Mouse (Mus musculus) kidney, embryonic 16.5 days (tissue): ENCODE data around the gene Cnot6. TPM values are rescaled to one million over a fixed set of nuclear protein-coding genes. Genes with fewer than 3 reads are reported as not detected.
A peak's percentile ranks its signal among the peaks of the same experiment; 100 is the strongest.

Source experiments
- ATAC-seq: fragments of 200-750 bp; cut with Nextera tagmentation; 2 replicates; pipeline ENCODE4 v1.8.0; 2017; ENCODE audit warnings: moderate TSS enrichment; ENCODE audit not compliant: low FRiP score, low TSS enrichment
- H3K27ac ChIP-seq: fragments of 300-500 bp; sonication (generic); 2 replicates; pipeline ENCODE4 v1.5.1; 2014; ENCODE audit warnings: low read length
- H3K27me3 ChIP-seq: fragments of 300-500 bp; sonication (generic); 2 replicates; pipeline ENCODE4 v1.6.1; 2014; ENCODE audit warnings: low read length, control low read depth, mixed read lengths; ENCODE audit not compliant: insufficient read depth
- H3K36me3 ChIP-seq: fragments of 300-500 bp; sonication (generic); 2 replicates; pipeline ENCODE4 v1.6.1; 2014; ENCODE audit warnings: low read length, control low read depth, mixed read lengths; ENCODE audit not compliant: insufficient read depth
- H3K4me1 ChIP-seq: fragments of 300-500 bp; sonication (generic); 2 replicates; pipeline ENCODE4 v1.6.1; 2014; ENCODE audit warnings: low read length, control low read depth, mixed read lengths; ENCODE audit not compliant: insufficient read depth
- H3K4me2 ChIP-seq: fragments of 300-500 bp; sonication (generic); replicated peaks from 2 replicates; pipeline ENCODE4 v1.6.1; 2014; ENCODE audit warnings: low read depth, low read length
- H3K4me3 ChIP-seq: fragments of 300-500 bp; sonication (generic); 2 replicates; pipeline ENCODE4 v1.5.1; 2014; ENCODE audit warnings: mild to moderate bottlenecking, low read length
- H3K9ac ChIP-seq: fragments of 300-500 bp; sonication (generic); replicated peaks from 2 replicates; pipeline ENCODE4 v1.6.1; 2014; ENCODE audit warnings: low read length
- H3K9me3 ChIP-seq: fragments of 300-500 bp; sonication (generic); 2 replicates; pipeline ENCODE4 v1.6.1; 2016; ENCODE audit warnings: low read length, control low read depth
- WGBS: fragments of 180-500 bp; shearing (Covaris S2); extraction: QIAGEN DNeasy Blood & Tissue Kit; methylation state at CpG from one replicate; pipeline ENCODE4 v1.1.7; 2014; 5-methylcytosine and 5-hydroxymethylcytosine counted together
- polyA plus RNA-seq: library from polyadenylated mRNA; unstranded; fragments of >200 nt; fragmentation: Nextera tagmentation; extraction: Ambion mirVana; gene quantifications from 2 replicates; pipeline ENCODE4 v1.2.1, GENCODE M21; 2015

Cnot6 gene
- polyA plus RNA-seq, 1 experiment from 2014 or later: 53.7 TPM

- Histone ChIP-seq H3K4me2 (peak overlapping the region; percentile 42), H3K9me3 (no peaks in the 10 kb centered on the region), H3K27ac (no peak overlapping the region), H3K27me3 (no peaks in the 10 kb centered on the region), H3K9ac (no peak overlapping the region), H3K4me1 (peaks cover 6% of the 10 kb centered on the region), H3K4me3 (no peak overlapping the region), H3K36me3 (no peaks in the 10 kb centered on the region)
- 36% methylated on average over 18 of the region's 18 CpGs for WGBS
- peak; percentile 65; the same call in 1 of the 2 replicates for ATAC-seq
Observed at GRCm38 (mm10) chr11:49650113-49650993, 62.2 kb downstream of the Cnot6 start.

GRCm38 (mm10) chr11:49645677-49646076 is 66.8 kb downstream of the Cnot6 start:
- H3K27me3 ChIP-seq: no peaks in the 10 kb centered on the region
- 41% methylated on average over 8 of the region's 8 CpGs for WGBS
- no peak overlapping the region for H3K4me3 ChIP-seq
- ATAC-seq: peak; percentile 48; the same call in 1 of the 2 replicates
- H3K27ac ChIP-seq: no peak overlapping the region
- H3K36me3 ChIP-seq: no peaks in the 10 kb centered on the region; the same call in 1 of the 2 replicates
- no peaks in the 10 kb centered on the region for H3K9me3 ChIP-seq
- no peak overlapping the region for H3K9ac ChIP-seq
- H3K4me1 ChIP-seq: peaks cover 6% of the 10 kb centered on the region
- H3K4me2 ChIP-seq: no peak overlapping the region

- H3K4me1 ChIP-seq: peaks cover 9% of the 10 kb centered on the region; the same call in 1 of the 2 replicates
- no peak overlapping the region for H3K4me3 ChIP-seq
- WGBS: 3% methylated on average over 11 of the region's 11 CpGs
- H3K36me3 ChIP-seq: no peaks in the 10 kb centered on the region
- peak overlapping the region; percentile 26; the same call in 1 of the 2 replicates for H3K4me2 ChIP-seq
- peak; percentile 28; the same call in 1 of the 2 replicates for ATAC-seq
- H3K9me3 ChIP-seq: no peaks in the 10 kb centered on the region
- H3K27me3 ChIP-seq: peaks cover 43% of the 10 kb centered on the region
- no peak overlapping the region for H3K27ac ChIP-seq
- H3K9ac ChIP-seq: no peak overlapping the region
Observed at GRCm38 (mm10) chr11:49636449-49636848, 76.1 kb downstream of the Cnot6 start.

GRCm38 (mm10) chr11:49635671-49636070 is 76.9 kb downstream of the Cnot6 start:
- H3K9ac ChIP-seq: no peak overlapping the region
- no peak overlapping the region for H3K4me3 ChIP-seq
- no peak for ATAC-seq
- H3K27ac ChIP-seq: no peak overlapping the region
- H3K4me1 ChIP-seq: peaks cover 9% of the 10 kb centered on the region; the same call in 1 of the 2 replicates
- no peaks in the 10 kb centered on the region for H3K36me3 ChIP-seq
- WGBS: 67% methylated on average over 6 of the region's 6 CpGs
- H3K9me3 ChIP-seq: no peaks in the 10 kb centered on the region
- peaks cover 43% of the 10 kb centered on the region for H3K27me3 ChIP-seq
- H3K4me2 ChIP-seq: no peak overlapping the region

GRCm38 (mm10) chr11:49634101-49634500 is 78.4 kb downstream of the Cnot6 start:
- no peak overlapping the region for H3K27ac ChIP-seq
- ATAC-seq: no peak
- H3K4me1 ChIP-seq: peaks cover 9% of the 10 kb centered on the region; the same call in 1 of the 2 replicates
- no peaks in the 10 kb centered on the region for H3K9me3 ChIP-seq
- H3K36me3 ChIP-seq: no peaks in the 10 kb centered on the region
- peak overlapping the region; percentile 17 for H3K4me3 ChIP-seq
- H3K27me3 ChIP-seq: peaks cover 43% of the 10 kb centered on the region
- H3K4me2 ChIP-seq: peak overlapping the region; percentile 47
- 10% methylated on average over 22 of the region's 22 CpGs for WGBS
- no peak overlapping the region for H3K9ac ChIP-seq

- WGBS: 64% methylated on average over 2 of the region's 2 CpGs
- no peak overlapping the region for H3K27ac ChIP-seq
- peaks cover 9% of the 10 kb centered on the region; the same call in 1 of the 2 replicates for H3K4me1 ChIP-seq
- no peak overlapping the region for H3K4me3 ChIP-seq
- 0 out of 2 replicates have a peak, but pooled peaks have one; percentile 32 for ATAC-seq
- H3K36me3 ChIP-seq: no peaks in the 10 kb centered on the region
- no peaks in the 10 kb centered on the region for H3K9me3 ChIP-seq
- H3K27me3 ChIP-seq: peaks cover 39% of the 10 kb centered on the region
- no peak overlapping the region for H3K9ac ChIP-seq
- H3K4me2 ChIP-seq: no peak overlapping the region
Observed at GRCm38 (mm10) chr11:49632256-49632655, 80.3 kb downstream of the Cnot6 start.

- 25% methylated on average over 3 of the region's 3 CpGs for WGBS
- H3K4me1 ChIP-seq: 0 out of 2 replicates have a peak, but pooled peaks cover 4% of the 10 kb centered on the region
- H3K4me3 ChIP-seq: no peak overlapping the region
- peaks cover 28% of the 10 kb centered on the region for H3K27me3 ChIP-seq
- no peak overlapping the region for H3K27ac ChIP-seq
- no peak overlapping the region for H3K4me2 ChIP-seq
- no peak overlapping the region for H3K9ac ChIP-seq
- H3K36me3 ChIP-seq: no peaks in the 10 kb centered on the region
- no peak for ATAC-seq
- no peaks in the 10 kb centered on the region for H3K9me3 ChIP-seq
Observed at GRCm38 (mm10) chr11:49631154-49631553, 81.4 kb downstream of the Cnot6 start.

- Histone ChIP-seq H3K27ac (no peak overlapping the region), H3K9ac (no peak overlapping the region), H3K4me3 (no peak overlapping the region), H3K36me3 (no peaks in the 10 kb centered on the region), H3K4me2 (no peak overlapping the region), H3K4me1 (no peaks in the 10 kb centered on the region), H3K27me3 (no peaks in the 10 kb centered on the region), H3K9me3 (no peaks in the 10 kb centered on the region)
- ATAC-seq: no peak
- WGBS: 44% methylated on average over 8 of the region's 8 CpGs
Observed at GRCm38 (mm10) chr11:49626748-49627147, 85.8 kb downstream of the Cnot6 start.

GRCm38 (mm10) chr11:49625863-49626262 is 86.7 kb downstream of the Cnot6 start:
- no peak overlapping the region for H3K9ac ChIP-seq
- H3K4me2 ChIP-seq: no peak overlapping the region
- WGBS: 66% methylated on average over 15 of the region's 15 CpGs
- H3K9me3 ChIP-seq: no peaks in the 10 kb centered on the region
- H3K4me3 ChIP-seq: no peak overlapping the region
- no peaks in the 10 kb centered on the region for H3K36me3 ChIP-seq
- H3K27me3 ChIP-seq: no peaks in the 10 kb centered on the region
- H3K4me1 ChIP-seq: no peaks in the 10 kb centered on the region
- ATAC-seq: no peak
- H3K27ac ChIP-seq: no peak overlapping the region

GRCm38 (mm10) chr11:49624156-49624555 is 88.4 kb downstream of the Cnot6 start:
- H3K27ac ChIP-seq: no peak overlapping the region
- no peak for ATAC-seq
- no peaks in the 10 kb centered on the region for H3K9me3 ChIP-seq
- no peak overlapping the region for H3K4me2 ChIP-seq
- 75% methylated on average over 3 of the region's 3 CpGs for whole genome bisulfite sequencing
- H3K36me3 ChIP-seq: no peaks in the 10 kb centered on the region
- no peak overlapping the region for H3K9ac ChIP-seq
- H3K27me3 ChIP-seq: no peaks in the 10 kb centered on the region
- H3K4me1 ChIP-seq: no peaks in the 10 kb centered on the region
- no peak overlapping the region for H3K4me3 ChIP-seq
